Mouse (Mus musculus): ENCODE results near the gene Tspan9.

DNA sequence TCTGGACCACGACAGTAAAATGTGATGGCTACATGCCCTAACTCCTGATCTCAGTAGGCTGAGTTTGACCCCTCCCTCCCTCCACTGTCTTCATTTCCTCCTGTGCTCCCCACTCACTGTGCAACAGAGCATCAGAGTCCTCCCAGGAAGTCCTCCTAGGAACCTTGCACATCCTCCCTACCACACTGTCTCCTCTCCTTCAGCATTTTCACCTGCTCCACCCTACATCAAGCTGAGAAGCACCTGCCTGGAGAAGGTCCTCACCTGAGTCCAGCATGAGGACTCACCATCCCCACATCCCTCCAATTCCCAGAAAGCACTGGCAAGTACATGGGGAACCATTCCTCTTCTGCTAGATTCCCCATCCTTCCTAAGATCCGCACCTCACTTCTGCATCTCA lies 111.8 kb downstream of the Tspan9 start:
- TF ChIP-seq CTCF (IDR thresholded peaks at IDR 0.05; ENCODE audit: borderline replicate concordance, extremely low read depth, insufficient read depth, insufficient read length) = no peak
- no peak for TF ChIP-seq POLR2A (IDR thresholded peaks at IDR 0.05; ENCODE audit: borderline replicate concordance, extremely low read depth, insufficient read depth, insufficient read length, poor library complexity, severe bottlenecking)
